Mouse (Mus musculus): Measurements from ENCODE around the gene Zfp644. TPM values are rescaled to one million over a fixed set of nuclear protein-coding genes. Genes with fewer than 3 reads are reported as not detected.
A peak's percentile ranks its signal among the peaks of the same experiment; 100 is the strongest.

Gene Zfp644
- polyA plus RNA-seq, 1 experiment from 2014 or later: 36.3 TPM

- ATAC-seq: no peak
- Histone ChIP-seq H3K27me3 (replicated peaks; ENCODE audit: control insufficient read depth, insufficient read depth, low read length) (no peaks in the 10 kb centered on the region), H3K27ac (ENCODE audit: low read length) (no peak overlapping the region), H3K36me3 (ENCODE audit: control insufficient read depth, insufficient read depth, low read length) (no peaks in the 10 kb centered on the region), H3K4me3 (ENCODE audit: low read length) (no peak overlapping the region), H3K4me2 (ENCODE audit: low read depth, low read length) (no peak overlapping the region), H3K9me3 (ENCODE audit: control insufficient read depth, low read length) (no peaks in the 10 kb centered on the region), H3K4me1 (ENCODE audit: control insufficient read depth, insufficient read depth, low read length) (no peaks in the 10 kb centered on the region), H3K9ac (ENCODE audit: low read depth, low read length) (no peak overlapping the region)
- WGBS: 89% methylated on average over 11 of the region's 11 CpGs
These were observed 107.4 kb downstream of the Zfp644 start for GRCm38 (mm10) chr5:106589670-106590069.

GRCm38 (mm10) chr5:106589006-106589405 lies 108.1 kb downstream of the Zfp644 start:
- Histone ChIP-seq H3K4me3 (ENCODE audit: low read length) (no peak overlapping the region), H3K27ac (ENCODE audit: low read length) (no peak overlapping the region), H3K4me2 (ENCODE audit: low read depth, low read length) (no peak overlapping the region), H3K4me1 (ENCODE audit: control insufficient read depth, insufficient read depth, low read length) (no peaks in the 10 kb centered on the region), H3K9me3 (ENCODE audit: control insufficient read depth, low read length) (no peaks in the 10 kb centered on the region), H3K27me3 (replicated peaks; ENCODE audit: control insufficient read depth, insufficient read depth, low read length) (no peaks in the 10 kb centered on the region), H3K9ac (ENCODE audit: low read depth, low read length) (no peak overlapping the region), H3K36me3 (ENCODE audit: control insufficient read depth, insufficient read depth, low read length) (no peaks in the 10 kb centered on the region)
- no peak for ATAC-seq
- WGBS: 91% methylated on average over 9 of the region's 9 CpGs

GRCm38 (mm10) chr5:106580943-106581342 lies 116.1 kb downstream of the Zfp644 start:
- no peaks in the 10 kb centered on the region for H3K9me3 ChIP-seq (ENCODE audit: control insufficient read depth, low read length)
- H3K9ac ChIP-seq (ENCODE audit: low read depth, low read length): no peak overlapping the region
- no peak overlapping the region for H3K27ac ChIP-seq (ENCODE audit: low read length)
- ATAC-seq: no peak
- 82% methylated on average over 7 of the region's 7 CpGs for WGBS
- no peak overlapping the region for H3K4me2 ChIP-seq (ENCODE audit: low read depth, low read length)
- no peaks in the 10 kb centered on the region for H3K4me1 ChIP-seq (ENCODE audit: control insufficient read depth, insufficient read depth, low read length)
- H3K27me3 ChIP-seq (replicated peaks; ENCODE audit: control insufficient read depth, insufficient read depth, low read length): no peaks in the 10 kb centered on the region
- no peaks in the 10 kb centered on the region for H3K36me3 ChIP-seq (ENCODE audit: control insufficient read depth, insufficient read depth, low read length)
- no peak overlapping the region for H3K4me3 ChIP-seq (ENCODE audit: low read length)

GRCm38 (mm10) chr5:106577237-106577888 lies 119.7 kb downstream of the Zfp644 start:
- Histone ChIP-seq H3K4me3 (ENCODE audit: low read length) (no peak overlapping the region), H3K36me3 (ENCODE audit: control insufficient read depth, insufficient read depth, low read length) (no peaks in the 10 kb centered on the region), H3K27me3 (replicated peaks; ENCODE audit: control insufficient read depth, insufficient read depth, low read length) (peaks cover 10% of the 10 kb centered on the region), H3K4me2 (ENCODE audit: low read depth, low read length) (no peak overlapping the region), H3K27ac (ENCODE audit: low read length) (no peak overlapping the region), H3K4me1 (ENCODE audit: control insufficient read depth, insufficient read depth, low read length) (peaks cover 6% of the 10 kb centered on the region; the same call in 1 of the 2 replicates), H3K9me3 (ENCODE audit: control insufficient read depth, low read length) (no peaks in the 10 kb centered on the region), H3K9ac (ENCODE audit: low read depth, low read length) (no peak overlapping the region)
- no peak for ATAC-seq
- 82% methylated on average over 9 of the region's 9 CpGs for WGBS

- no peak overlapping the region for H3K27ac ChIP-seq (ENCODE audit: low read length)
- H3K36me3 ChIP-seq (ENCODE audit: control insufficient read depth, insufficient read depth, low read length): no peaks in the 10 kb centered on the region
- WGBS: 30% methylated on average over 4 of the region's 4 CpGs
- H3K9ac ChIP-seq (ENCODE audit: low read depth, low read length): no peak overlapping the region
- H3K4me2 ChIP-seq (ENCODE audit: low read depth, low read length): peak overlapping the region; percentile 100
- no peak overlapping the region for H3K4me3 ChIP-seq (ENCODE audit: low read length)
- peaks cover 10% of the 10 kb centered on the region for H3K27me3 ChIP-seq (replicated peaks; ENCODE audit: control insufficient read depth, insufficient read depth, low read length)
- no peaks in the 10 kb centered on the region for H3K9me3 ChIP-seq (ENCODE audit: control insufficient read depth, low read length)
- no peak for ATAC-seq
- peaks cover 6% of the 10 kb centered on the region; the same call in 1 of the 2 replicates for H3K4me1 ChIP-seq (ENCODE audit: control insufficient read depth, insufficient read depth, low read length)
These were observed 122.0 kb downstream of the Zfp644 start for GRCm38 (mm10) chr5:106575098-106575497.

- peaks cover 6% of the 10 kb centered on the region; the same call in 1 of the 2 replicates for H3K4me1 ChIP-seq (ENCODE audit: control insufficient read depth, insufficient read depth, low read length)
- H3K9ac ChIP-seq (ENCODE audit: low read depth, low read length): peak overlapping the region; percentile 72
- H3K27ac ChIP-seq (ENCODE audit: low read length): no peak overlapping the region
- peaks cover 10% of the 10 kb centered on the region for H3K27me3 ChIP-seq (replicated peaks; ENCODE audit: control insufficient read depth, insufficient read depth, low read length)
- H3K4me3 ChIP-seq (ENCODE audit: low read length): peak overlapping the region; percentile 67
- WGBS: under 1% methylated on average over 45 of the region's 45 CpGs
- H3K4me2 ChIP-seq (ENCODE audit: low read depth, low read length): peak overlapping the region; percentile 100
- ATAC-seq: peak; percentile 97
- no peaks in the 10 kb centered on the region for H3K9me3 ChIP-seq (ENCODE audit: control insufficient read depth, low read length)
- no peaks in the 10 kb centered on the region for H3K36me3 ChIP-seq (ENCODE audit: control insufficient read depth, insufficient read depth, low read length)
These were observed 122.5 kb downstream of the Zfp644 start for GRCm38 (mm10) chr5:106574560-106574946.

DNA sequence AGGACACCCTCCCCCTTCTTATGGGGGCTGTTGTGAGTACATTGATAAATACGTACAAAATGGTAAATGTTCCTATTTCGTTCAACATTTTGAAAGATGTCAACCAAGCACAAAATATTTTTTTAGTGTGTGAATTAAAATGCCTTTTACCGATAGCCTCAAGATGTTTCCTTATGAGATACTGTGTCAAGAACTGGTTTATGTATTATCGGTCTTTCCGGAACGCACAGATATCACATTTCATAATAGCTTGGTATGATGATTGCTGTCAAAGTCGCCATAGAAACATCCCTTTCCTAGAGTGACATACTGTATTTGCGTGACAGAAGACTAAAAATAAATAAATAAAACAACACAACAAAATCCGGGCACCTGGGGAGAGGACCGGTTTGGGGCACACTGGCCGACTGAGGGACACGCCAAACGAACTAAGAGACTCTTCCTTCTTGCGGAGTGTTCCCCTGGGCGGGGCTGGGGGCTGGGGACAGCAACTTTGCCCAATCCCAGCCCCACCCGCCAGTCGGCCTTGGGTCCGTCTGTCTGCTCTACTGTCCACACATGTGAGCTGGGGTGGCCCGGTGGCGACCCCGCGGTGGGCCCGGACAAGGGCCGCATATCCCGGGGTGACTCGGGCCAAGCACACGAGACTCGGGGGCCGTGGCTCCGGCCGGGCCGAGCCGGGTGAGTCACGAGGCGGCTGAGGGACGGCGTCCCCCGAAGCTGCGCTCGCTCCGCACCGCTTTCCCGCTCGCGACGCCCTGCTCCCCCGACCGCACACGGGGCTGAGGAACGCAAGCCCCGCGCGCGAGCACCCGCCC lies 123.1 kb downstream of the Zfp644 start:
- no peak overlapping the region for H3K27ac ChIP-seq (ENCODE audit: low read length)
- peak overlapping the region; percentile 72 for H3K9ac ChIP-seq (ENCODE audit: low read depth, low read length)
- no peaks in the 10 kb centered on the region for H3K9me3 ChIP-seq (ENCODE audit: control insufficient read depth, low read length)
- H3K27me3 ChIP-seq (replicated peaks; ENCODE audit: control insufficient read depth, insufficient read depth, low read length): peaks cover 10% of the 10 kb centered on the region
- ATAC-seq: peak; percentile 80
- H3K36me3 ChIP-seq (ENCODE audit: control insufficient read depth, insufficient read depth, low read length): no peaks in the 10 kb centered on the region
- H3K4me1 ChIP-seq (ENCODE audit: control insufficient read depth, insufficient read depth, low read length): peaks cover 6% of the 10 kb centered on the region; the same call in 1 of the 2 replicates
- 5% methylated on average over 47 of the region's 55 CpGs for WGBS
- H3K4me2 ChIP-seq (ENCODE audit: low read depth, low read length): peak overlapping the region; percentile 100
- peak overlapping the region; percentile 67 for H3K4me3 ChIP-seq (ENCODE audit: low read length)

Other genes starting within 250 kb of the Zfp644 start
- gene Barhl2, start 239.1 kb downstream of the Zfp644 start, polyA plus RNA-seq (2015; fragmentation: Nextera tagmentation; extraction: Ambion mirVana): not detected in 2 replicates
- gene Gm17304, start 88.2 kb downstream of the Zfp644 start, polyA plus RNA-seq (2015; fragmentation: Nextera tagmentation; extraction: Ambion mirVana): not detected in 2 replicates
- 0.65 and 0.81 TPM in 2 replicates for gene Hfm1, start 229.0 kb upstream of the Zfp644 start, polyA plus RNA-seq (2015; fragmentation: Nextera tagmentation; extraction: Ambion mirVana)